Mouse (Mus musculus) lung, postnatal 25 days (tissue): ENCODE data around the gene LTO1.
"Not testable (repeated sequence)": the region's sequence is repeated elsewhere in the genome, so short reads cannot be mapped to it uniquely, and the experiment has no call there.

Experiments used
- DNase-seq: peaks from one replicate; pipeline ENCODE4 v3.0.0; 2022; ENCODE audit warnings: low spot score

Gene LTO1

GRCm38 (mm10) chr7:144914948-144915750, at the start of gene LTO1:
Gene LTO1 (plus strand): TSS chr7:144915100.
- peak; percentile 92 for DNase-seq

- no peak for DNase-seq
Measured at GRCm38 (mm10) chr7:144867161-144867560, 47.7 kb upstream of the LTO1 start.

- no peak for DNase-seq
Measured at GRCm38 (mm10) chr7:144867602-144868001, 47.3 kb upstream of the LTO1 start.

- DNase-seq, result no peak
Measured at GRCm38 (mm10) chr7:144872420-144872819, 42.5 kb upstream of the LTO1 start.

DNA sequence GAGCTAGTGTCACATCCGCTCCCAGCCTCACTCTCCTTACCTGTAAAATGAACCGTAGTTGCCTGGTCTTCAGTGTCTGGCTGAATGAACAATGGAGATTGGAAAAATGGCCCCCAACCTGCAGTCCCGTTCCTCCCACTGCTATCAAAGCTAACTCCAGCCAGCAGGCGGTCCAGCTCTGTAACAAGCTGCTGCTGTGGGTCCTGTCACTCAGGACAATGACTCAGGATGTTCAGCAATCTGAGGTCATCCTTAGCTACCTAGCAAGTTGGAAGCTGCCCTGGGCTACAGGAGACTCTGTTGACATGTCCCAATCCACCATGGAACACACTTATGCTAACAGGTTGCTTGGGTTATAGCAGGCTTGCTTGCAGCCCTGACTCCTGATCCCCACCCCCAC, 41.7 kb upstream of the LTO1 start:
- no peak for DNase-seq

- no peak for DNase-seq
Measured at GRCm38 (mm10) chr7:144874226-144874625, 40.7 kb upstream of the LTO1 start.

GRCm38 (mm10) chr7:144878401-144878800, 36.5 kb upstream of the LTO1 start:
- DNase-seq, result no peak

DNA sequence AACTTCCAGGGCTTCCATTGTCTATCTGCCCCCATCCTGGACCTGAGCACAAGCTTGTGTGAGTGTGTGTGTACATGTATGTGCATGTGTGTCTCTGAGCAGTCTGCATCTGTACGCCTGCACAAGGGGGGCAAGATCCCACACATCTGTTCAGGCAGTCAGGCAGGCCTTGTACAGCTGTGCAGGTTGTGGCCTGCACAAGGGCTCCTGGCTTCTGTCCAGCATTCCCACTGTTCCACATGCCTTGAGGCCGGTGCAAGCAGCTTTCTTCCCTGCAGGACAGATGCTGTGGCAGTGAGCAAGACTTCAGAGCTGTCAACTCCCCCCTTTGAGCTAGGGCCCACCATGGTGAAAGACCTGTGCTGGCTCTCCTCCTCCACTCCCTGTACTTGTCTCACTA, 31.8 kb upstream of the LTO1 start:
- DNase-seq, result no peak

DNA sequence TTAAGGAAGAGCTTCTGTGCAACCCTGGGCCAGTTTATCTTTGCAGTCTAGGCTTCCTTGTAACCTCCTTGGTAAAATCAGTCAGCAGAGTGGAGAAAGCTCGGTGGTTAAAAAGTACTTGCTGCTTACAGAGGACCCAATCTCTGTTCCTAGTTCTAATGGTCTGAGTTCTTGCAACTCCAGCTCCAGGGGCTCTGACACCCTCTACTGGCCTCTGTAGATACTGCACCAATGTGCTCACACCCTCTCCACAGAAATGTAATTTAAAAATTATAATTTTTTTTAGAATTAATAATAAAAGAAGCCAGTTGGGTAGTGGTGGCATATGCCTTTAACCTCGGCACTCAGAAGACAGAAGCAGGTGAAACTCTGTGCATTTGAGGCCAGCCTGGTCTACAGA, 27.2 kb upstream of the LTO1 start:
- no peak for DNase-seq

DNA sequence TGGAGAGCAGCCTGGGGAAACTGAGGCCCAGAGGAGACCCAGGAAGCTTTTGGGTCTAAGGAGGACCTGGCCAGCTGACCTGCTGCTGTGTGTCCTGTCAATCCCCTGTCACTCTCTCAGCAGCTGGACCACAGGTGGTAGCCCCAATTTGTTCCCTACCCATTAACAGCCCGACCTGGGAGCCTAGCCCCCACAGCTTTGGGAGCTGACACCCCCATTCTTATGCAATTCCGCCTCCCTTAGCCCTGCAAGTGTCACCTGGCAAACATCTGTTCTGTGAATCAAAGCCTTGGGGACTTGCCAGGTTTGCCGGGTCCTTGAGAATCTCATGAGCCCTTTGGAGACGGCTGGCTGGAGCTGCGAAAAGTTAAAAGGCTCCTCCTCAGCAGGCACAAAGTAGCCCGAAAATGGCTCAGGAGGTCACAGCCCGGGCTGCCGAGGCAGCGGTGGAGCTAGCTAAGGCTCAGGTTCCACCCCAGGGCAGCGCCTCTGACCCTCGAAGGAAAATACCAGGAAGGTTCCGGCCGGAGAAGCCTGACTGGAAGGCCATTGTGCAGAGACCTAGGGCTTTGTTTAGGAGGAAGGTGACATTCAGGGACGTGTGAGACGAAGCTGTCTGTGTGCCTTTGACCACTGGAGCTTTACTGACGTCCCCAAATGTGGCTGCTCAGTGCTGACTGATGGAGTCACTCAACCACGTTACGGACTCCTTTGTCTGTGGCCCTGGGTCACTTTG, 26.2 kb upstream of the LTO1 start:
- no peak for DNase-seq

DNA sequence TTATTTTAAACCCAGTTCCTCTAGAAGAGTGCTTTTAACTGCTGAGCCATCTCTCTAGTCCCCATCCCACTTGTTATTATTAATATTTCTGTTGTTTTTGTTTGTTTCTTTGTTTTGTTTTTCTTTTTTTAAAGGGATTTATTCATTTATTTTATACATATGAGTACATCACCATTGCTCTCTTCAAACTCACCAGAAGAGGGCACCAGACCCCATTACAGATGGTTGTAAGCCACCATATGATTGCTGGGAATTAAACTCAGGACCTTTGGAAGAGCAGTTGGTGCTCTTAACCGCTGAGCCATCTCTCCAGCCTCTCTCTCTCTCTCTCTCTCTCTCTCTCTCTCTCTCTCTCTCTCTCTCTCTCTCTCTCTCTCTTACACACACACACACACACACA, 24.2 kb upstream of the LTO1 start:
- not testable (repeated sequence) for DNase-seq

DNA sequence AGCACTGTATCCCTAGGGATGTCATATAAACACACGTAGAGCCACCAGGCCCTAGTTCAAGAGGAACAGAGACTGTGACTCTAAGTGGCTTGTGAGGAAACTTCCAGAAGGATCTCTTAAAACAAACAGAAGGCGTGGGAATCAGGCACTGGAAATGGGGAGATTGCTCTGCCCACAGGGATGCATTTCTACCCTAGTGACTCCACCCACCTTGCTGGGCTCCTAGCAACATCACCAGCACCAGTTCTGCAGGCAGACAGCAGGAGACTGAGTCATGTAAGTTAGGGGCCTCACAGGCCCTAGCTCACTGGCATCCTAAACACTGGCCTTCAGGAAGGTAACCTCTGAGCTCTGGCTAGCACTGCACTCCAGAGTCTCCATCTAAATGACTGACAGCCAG, 23.0 kb upstream of the LTO1 start:
- DNase-seq, result no peak

DNA sequence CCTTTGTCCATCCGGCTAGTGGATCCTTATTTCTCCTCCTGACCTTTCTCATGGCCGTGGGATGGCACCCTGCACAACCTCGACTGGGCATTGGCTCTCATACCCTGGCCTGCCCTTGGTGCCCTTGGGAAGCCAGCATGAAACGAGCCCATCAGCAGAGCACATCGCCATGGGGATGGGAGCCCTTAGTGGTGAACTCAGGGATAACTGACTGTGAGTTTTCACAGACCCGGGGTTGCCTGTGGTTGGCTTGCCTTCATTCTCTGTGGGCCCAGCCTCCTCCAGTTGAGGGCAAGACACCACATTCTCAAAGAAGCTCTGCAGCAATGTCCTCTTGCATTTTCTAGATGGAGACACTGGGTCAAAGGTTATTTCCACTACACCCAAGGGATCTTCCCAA, 22.6 kb upstream of the LTO1 start:
- DNase-seq, result no peak

- DNase-seq, result no peak
Measured at GRCm38 (mm10) chr7:144894191-144894590, 20.7 kb upstream of the LTO1 start.

DNA sequence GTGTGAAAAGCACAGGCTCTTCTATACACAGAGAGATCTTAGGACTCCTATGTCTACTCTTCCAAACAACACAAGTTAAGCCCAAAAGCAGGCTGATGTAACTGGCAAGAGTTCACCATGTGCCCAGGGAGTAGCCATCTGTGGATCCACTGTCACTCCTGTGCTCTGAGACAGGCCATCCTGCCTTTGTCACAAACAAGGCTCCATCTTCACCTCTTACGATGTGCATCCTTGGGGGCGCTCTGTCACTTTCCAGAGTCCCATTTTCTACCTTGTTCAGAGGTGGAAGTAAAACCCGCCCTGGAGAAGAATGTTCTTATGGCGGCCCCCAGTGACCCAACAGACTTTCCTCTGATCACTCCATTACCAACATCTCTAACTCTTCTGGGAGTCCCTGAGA, 20.2 kb upstream of the LTO1 start:
- no peak for DNase-seq

- DNase-seq, result peak; percentile 69
Measured at GRCm38 (mm10) chr7:144895305-144896111, 19.4 kb upstream of the LTO1 start.

DNA sequence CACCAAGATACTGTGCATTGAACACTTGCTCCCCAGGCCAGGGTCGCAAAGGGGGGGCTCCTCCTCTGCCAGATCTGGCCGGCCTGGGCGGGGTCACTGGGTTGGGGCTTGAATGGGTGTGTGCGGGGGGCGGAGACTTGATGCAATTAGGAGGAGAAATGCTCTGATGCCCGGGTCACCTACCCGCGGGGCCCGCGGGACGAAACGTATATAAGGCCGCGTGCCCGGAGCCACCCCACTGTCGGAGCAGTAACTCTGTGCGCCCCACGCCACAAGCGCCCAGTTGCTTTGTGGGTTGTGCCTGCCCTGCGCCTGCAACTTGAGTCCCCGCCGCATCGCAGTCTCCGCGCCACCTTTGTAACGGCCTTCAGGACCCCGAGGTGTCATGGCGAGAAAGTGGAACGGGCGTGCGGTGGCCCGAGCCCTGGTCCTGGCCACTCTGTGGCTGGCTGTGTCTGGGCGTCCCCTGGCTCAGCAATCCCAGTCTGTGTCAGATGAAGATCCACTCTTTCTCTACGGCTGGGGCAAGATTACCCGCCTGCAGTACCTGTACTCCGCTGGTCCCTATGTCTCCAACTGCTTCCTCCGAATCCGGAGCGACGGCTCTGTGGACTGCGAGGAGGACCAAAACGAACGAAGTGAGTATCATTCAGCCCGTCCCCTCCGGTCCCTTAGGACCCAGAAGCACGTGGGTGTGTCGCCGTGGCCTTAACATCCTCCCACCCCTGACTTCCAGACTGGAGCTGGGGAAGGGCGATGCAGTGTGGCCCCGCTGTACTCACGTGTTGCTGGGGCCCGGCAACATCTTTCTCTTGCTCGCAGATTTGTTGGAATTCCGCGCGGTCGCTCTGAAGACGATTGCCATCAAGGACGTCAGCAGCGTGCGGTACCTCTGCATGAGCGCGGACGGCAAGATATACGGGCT, 18.3 kb upstream of the LTO1 start, which contains the start of gene Fgf15:
TSS of gene Fgf15 (plus strand) at position 238 of the 925 bp plus-strand sequence.
- no peak for DNase-seq

- DNase-seq, result no peak
Measured at GRCm38 (mm10) chr7:144898506-144898905, 16.4 kb upstream of the LTO1 start.

- not testable (repeated sequence) for DNase-seq
Measured at GRCm38 (mm10) chr7:144905514-144905913, 9.4 kb upstream of the LTO1 start.

GRCm38 (mm10) chr7:144906708-144907397, 8.0 kb upstream of the LTO1 start:
- peak; percentile 26 for DNase-seq

DNA sequence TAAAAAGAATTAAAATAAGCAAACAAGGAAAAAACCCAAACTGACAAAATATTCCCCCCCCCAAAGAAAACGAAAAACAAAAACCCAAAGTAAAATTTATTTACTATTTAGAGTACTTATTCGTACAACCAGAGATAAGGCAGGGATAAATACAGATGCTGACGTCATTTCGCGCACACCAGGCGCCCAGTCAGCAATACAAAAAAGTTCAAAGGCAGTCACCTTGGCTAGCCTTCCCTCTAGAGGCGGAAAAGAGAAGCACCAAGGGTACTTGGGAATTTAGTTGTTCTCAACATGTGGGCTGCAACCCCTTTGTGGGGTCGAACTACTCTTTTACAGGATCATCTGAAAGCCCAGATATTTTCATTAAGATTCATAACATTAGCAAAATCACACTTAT, 7.1 kb upstream of the LTO1 start:
- no peak for DNase-seq
